Mouse (Mus musculus): ENCODE measurements around the gene Thra.
A peak's percentile ranks its signal among the peaks of the same experiment; 100 is the strongest.
"Not testable (repeated sequence)": the region's sequence is repeated elsewhere in the genome, so short reads cannot be mapped to it uniquely, and the experiment has no call there.

Gene Thra

DNA sequence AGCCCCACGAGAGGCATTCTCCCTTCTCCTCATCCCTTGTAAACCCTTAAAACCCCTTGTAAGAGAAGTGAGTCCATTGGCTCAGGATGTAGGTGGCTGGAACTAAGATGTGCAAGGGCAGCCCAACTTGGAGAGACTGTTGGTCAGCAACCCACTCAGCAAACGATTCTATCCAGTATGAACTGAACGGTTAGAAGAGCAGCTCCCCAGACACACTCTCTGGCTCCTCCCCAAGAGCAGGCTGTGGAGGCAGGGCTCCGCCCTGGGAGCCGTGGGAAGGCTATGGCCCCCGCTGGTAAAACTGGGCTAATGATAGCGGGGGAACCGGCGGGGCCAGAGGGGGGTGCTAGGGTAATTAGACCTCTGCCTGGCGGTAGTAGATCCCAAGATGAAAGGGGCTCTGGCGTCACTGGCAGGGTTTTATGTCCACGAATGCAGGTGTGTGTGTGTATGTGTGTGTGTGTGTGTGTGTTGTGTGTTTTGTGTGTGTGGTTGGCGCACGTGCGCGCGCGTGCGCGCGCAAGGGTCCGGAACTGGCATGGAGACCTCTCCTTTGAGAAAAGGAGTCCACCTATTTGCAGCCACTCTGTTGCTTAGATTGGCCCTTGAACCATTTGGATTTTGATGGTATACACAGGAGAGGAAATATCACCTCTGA, at the start of gene Thra:
TSS of gene Thra (plus strand) at position 246 of the 658 bp plus-strand sequence.
- DNase-seq (ENCODE audit: low spot score in 2 of 2), result no peak

DNA sequence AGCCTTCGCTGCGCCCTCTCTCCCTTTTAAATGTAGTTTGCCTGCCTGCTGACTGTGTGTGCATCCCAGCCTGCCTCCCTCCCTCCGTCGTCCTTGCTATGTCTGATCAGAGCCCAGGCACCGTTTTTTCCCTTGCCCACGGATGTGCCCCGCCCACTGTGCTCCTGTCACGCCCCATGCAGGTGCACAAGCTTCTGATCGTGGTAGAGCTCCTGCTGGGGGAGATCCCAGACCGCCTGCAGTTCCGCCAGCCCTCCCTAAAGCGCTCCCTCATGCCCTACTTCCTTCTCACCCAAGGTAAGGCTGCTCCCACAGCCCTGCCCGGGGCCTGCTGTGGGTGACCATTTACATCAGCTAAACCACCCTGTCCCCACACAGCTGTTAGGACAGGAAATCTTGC, 47.2 kb upstream of the Thra start:
- no peak for DNase-seq (ENCODE audit: low spot score in 2 of 2)

DNA sequence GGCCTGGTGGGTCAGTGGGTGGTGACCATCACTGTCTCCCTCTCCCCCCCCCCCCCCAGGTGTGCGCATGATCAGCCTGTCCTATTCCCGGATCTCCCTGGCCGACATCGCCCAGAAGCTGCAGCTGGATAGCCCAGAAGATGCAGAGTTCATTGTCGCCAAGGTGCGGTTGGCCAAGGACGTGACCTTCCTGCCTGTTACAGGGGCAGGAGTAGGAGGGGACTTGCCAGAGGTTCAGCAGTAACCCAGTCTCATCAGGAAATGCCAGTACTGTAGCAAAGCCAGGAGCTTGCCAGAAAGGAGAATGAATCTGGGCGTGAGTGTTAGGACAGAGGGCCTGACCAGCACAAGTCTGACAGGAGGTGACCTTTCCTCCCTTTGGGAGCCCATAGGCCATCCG, 46.7 kb upstream of the Thra start:
- DNase-seq (ENCODE audit: low spot score in 2 of 2), result no peak

DNA sequence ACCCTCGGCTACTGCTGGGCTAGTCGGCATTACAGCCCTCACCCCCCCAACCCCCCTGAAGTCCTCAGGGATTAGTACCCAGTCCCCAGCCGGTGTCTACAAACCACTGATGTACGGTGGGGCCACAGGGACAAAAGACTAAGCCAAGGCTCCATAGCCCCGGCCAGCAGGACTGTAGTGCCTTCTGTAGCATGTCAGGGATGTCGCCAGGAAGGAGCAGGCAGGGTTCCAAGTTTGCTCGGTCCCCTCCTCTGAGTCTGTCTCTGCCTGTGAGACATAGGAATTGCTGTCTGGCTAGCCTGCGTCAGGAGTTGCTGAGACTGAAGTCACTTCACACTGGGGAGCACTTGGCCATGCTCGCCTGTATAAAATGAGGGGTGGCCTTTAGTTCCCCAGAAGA, 46.1 kb upstream of the Thra start:
- DNase-seq (ENCODE audit: low spot score in 2 of 2), result no peak

DNA sequence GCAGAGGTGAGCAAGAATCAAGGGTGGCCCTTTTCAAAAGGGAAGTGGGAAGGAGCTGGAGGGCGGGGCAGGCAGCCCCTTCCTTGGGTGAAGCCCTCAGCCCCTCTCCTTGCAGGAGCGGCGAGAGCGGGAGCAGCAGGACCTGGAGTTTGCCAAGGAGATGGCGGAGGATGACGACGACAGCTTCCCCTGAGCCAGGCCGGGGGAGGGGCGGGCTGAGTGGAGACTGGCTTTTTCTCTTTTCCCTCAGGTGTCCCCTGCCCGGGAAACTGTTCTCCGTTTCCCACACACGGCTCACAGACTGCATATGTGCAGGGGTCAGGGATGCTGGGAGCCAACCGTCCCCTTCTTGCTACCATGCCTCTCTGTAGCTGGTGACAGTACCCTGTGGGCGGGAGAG, 45.0 kb upstream of the Thra start:
- no peak for DNase-seq (ENCODE audit: low spot score in 2 of 2)

DNA sequence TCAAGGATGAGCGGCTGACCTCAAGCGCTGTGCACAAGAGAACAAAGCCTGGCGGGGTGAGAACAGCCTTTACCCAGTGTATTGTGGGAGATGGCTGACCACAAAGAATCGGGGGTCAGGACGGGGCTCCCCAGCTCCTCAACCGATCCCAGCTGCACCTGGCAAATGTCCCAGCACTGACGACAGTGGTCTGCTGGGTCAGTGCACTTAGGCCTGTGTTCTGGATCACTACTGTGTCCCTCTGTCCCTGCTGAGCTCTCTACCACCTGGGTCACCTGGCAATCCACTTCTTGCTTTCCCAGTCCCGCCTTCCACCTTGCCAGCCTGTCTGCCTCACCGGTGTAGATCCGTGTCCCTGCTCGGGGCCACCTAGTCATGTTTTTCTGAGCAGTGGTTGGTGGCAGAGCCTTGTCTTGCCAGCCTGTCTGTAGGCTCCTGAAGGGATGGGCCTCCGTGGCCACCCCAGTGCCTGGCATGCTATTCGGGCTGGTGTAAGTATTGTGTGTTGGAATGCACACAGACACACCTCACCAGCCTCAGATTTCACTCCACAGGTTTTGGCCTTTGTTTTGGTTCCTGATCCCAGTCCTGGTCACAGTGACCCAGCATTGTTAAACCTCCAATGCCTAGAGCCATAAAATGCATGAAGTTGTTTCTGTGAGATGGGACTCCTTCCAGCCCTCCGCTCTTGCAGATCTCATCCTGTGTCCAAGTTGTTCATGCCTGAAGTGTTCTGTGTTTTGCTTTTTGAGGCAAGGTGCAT, 43.8 kb upstream of the Thra start:
- DNase-seq (ENCODE audit: low spot score in 2 of 2), result no peak

DNA sequence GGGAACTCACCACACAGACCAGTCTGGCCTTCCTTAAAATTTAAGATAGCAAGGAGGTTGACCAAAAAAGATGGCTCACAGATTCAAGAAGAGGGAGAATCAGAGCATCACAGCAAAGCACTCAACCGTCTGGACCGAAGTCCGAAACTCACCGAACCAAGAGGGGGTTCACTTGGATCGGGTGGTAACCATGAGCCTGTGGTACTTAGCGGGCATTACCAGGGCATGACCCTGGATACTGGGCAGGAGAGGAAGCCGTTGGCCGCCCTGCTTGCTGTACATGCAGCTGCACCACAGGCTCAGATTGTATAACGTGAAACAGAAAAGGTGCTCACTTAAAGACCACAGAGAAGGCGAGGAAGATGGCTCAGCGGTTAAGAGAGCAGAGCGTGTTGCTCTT, 43.2 kb upstream of the Thra start:
- no peak for DNase-seq (ENCODE audit: low spot score in 2 of 2)

DNA sequence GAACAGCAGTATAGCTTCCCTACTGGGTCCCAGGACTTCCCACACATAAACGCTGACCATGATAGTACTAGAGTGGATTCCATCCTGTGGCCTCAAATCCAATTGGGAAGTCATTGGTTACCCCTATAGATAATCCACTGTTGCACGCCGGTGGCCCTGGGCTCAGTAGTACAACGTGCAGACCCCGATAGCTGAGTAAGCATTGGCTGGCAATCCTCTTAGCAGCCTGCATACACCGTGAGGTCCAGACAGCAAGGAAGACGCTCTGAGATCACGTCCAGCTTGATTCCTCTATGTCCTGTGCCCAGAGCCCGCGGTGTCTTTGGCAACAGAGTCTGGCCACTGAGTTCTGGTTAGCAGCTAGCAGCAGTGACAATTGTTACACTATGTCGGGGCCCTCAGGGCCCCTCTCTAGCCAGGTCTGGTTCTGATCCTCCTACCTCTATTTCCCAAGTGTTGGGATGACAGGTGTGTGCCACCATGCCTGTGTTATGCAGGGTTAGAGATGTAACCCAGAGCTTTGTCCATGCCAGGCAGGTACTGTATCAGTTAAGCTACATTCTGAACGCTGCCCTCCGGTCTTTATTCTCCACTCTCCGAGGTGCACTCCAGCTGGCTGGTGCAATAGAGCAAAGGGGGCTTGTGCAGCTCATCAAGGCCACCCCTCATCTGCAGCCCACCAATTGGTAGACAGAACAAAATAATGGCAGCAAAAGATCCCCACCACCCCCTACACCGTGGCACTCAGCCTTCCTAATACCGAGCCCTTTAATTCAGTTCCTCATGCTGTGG, 41.4 kb upstream of the Thra start:
- no peak for DNase-seq (ENCODE audit: low spot score in 2 of 2)

DNA sequence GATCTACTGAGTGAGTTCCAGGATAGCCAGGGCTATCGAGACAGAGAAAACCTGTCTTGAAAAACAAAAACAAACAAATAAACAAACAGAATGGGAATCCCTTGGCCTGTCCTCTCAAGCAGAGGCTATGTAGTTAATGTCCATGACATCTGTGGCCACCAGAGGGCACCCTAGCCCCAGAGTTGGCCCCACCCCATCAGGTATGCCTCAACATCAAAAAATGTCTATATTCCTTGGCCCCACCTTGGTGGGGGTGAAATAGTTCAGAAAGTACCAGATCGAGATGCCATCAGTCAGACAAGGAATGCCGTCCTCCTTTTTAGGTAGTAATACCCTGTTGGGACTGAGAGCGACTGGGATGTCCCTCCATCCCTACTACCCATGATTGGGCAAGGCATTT, 40.5 kb upstream of the Thra start:
- peak; percentile 60 to 68 for DNase-seq (ENCODE audit: low spot score in 2 of 2)

DNA sequence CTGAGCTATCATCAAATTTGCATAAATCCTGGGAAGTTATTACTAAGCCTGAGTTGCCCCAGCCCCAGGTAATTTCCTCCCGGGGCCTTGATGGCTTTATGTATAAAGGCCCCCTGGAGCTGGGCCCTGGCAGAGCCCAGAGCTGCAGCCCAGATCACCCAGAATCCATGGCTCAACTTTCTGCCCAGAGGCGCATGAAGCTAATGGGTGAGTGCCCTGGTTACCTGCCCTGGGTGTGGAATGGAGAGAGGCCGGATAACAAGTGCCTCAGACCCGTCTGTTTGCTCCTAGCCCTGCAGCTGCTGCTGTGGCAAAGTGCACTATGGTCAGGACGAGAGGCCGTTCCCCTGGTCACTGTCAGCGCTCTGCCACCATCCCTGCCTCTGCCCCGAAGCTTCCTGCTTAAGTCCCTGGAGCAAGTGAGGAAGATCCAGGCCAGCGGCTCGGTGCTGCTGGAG, 39.2 kb upstream of the Thra start, which contains the start of gene Csf3:
TSS of gene Csf3 (plus strand) at position 51 of the 458 bp plus-strand sequence.
- DNase-seq (ENCODE audit: low spot score in 2 of 2), result no peak

DNA sequence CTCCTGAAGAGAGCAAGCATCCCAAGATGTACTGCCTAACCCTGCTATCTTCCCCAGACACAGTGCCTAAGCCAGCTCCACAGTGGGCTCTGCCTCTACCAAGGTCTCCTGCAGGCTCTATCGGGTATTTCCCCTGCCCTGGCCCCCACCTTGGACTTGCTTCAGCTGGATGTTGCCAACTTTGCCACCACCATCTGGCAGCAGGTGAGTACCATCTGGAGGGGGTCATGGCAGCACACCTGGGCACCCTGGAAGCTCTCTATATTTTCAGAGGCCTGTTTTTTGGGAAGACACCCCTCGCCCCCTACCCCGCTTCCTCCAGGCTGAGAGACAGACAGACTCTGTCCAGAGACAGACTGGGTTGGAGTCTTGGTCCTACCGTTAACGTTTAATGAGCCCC, 38.1 kb upstream of the Thra start:
- DNase-seq (ENCODE audit: low spot score in 2 of 2), result no peak

DNA sequence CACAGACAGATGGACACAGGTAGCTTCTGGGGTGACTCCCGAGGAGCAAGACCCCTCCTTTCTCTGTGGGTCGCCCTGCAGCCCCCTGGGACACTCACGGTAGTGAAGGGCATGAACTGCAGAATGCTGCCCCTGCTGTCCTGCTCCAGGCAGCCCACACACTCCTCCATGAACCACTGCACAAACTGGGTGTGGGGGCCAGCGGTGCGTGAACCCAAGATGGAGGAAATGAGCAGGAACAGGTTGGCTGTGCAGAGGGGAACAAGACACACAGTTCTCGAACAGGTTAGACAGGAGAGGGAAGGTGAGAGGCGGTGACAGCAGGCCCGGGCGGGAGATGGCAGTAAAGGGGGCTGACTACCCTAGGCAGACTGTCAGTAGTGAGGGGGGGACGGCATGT, 35.4 kb upstream of the Thra start:
- DNase-seq (ENCODE audit: low spot score in 2 of 2), result no peak

DNA sequence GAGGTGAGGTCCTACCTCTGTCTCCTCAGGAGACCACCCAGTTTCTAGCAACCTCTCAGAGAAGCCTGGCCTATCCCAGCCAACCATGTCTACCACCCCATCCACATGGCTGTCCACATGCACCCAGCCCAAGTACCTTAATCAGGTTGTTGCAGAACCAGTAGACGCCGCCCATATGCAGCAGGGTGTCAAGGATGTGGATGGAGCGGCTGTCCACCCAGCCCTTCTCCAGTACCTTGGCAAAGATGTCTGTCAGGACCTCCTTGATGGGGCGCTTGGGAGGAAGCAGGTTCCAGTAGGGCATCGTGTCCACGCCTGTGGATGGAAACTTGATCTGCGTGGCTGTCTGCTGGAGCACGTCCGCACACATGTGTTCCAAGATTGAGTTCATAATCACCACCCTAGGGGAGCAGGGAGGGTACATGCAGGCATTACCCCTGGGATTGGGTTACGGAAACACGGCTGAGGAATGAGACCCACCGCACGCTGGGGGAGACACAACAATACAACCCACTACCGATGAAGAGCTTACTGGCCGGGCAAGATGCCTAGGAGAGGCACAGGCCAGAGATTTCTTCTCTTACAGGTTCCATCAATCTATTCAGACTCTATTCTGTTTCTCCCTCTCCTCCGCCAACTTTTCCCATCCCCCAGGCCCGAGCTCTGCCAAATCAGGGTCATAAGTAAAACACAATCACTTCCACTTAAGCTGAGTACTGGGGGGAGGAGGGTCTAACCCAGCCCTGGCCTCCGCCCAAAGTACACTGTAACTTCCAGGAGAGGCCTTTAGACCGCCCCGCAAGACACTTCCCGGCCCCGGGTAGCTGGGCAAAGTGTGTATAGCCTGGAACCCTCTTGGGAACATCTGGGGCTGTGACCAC, 32.8 kb upstream of the Thra start:
- DNase-seq (ENCODE audit: low spot score in 2 of 2), result no peak

DNA sequence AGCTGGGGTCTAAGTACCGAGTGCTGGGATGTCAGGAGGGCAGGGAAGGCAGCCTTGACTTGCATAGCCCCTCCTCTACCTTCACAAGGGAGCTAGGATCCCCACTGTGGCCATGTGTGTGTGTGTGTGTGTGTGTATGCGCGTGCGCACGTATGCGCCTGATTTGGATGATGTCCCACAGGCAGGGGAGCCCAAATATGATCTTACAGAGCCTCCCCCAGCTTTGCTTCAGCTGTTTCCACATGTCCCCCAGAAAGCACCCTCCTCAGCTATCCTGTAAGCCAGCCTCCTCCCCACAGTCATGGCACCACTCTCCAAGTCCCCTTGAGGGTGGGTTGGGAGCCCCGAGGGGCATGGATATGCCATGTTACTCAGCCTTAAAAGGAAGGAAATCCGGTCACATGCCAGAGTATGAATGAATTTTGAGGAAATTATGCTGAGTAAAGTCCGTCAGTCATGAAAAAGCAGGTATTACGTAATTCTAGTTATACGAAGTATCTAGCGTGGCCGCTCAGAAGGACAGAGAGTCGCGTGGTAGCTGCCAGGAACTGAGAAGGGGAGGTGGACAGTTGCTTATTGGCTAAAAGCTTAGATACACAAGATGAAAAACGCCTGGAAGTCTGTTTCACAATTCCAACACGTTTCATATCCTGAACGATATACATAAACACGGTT, 32.0 kb upstream of the Thra start:
- DNase-seq (ENCODE audit: low spot score in 2 of 2), result no peak

DNA sequence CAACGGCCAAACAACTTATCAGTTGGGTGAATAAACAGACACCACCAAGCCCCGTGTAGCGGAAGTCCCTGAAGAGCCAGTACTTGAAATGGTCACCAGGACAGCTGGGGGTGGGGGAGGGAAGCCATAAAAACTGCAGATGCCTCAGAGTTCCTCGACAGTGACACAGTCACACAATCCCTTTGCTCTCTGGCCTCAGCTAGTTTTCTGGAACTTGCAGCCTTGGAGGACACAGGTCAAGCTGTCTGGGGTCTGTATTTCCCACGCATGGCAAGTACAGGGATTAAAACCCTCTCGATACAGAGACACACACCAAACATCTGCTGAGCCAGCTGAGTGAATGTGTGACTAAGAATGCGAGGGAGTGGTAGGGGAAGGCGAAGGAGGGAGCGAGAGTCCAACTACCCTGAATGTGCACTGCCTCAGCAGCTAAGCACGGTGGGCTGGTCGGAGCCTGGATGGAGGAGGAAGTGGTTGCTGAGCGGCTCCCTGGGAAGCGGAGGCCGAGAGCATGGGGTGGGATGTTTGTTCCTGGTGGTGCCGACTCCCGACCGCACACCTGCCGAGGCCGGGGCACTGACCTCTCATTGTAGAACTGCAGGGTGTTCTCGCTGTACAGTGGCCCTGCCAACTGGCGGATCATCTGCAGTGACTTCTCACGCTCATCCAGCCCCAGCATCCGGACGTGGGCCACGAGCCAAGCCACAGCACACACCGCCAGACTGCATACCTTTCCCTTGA, 31.3 kb upstream of the Thra start:
- DNase-seq (ENCODE audit: low spot score in 2 of 2), result no peak

DNA sequence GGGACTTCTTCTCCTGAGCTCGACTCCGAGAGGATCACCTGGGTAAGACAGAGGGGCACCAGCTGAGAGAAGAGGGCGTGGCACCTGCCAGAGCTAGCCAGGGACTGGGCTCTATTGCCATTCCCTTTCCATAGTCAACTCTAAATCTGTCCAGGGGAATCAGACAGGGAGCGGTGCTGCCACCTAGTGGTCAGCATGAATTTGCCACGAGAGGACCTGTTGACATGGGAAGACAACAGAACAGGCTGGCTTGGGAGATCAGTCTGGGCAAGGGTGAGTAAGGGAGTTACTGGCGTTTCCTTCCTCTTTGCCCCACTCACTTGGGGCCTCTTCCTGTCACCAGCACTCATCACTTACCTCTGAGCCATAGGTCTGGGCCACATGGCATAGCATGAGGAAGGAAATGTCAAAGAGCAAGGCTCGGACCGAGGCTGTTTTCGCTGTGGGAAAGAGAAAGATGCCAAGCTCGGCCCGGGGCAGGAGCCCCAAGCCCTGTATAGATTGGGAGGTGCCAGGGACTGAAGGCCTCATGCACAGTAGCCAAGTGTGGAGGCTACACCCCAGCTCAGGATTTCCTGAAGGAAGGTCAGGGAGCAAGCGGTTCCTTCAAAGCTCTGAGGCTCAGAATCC, 29.9 kb upstream of the Thra start:
- DNase-seq (ENCODE audit: low spot score in 2 of 2), result no peak

DNA sequence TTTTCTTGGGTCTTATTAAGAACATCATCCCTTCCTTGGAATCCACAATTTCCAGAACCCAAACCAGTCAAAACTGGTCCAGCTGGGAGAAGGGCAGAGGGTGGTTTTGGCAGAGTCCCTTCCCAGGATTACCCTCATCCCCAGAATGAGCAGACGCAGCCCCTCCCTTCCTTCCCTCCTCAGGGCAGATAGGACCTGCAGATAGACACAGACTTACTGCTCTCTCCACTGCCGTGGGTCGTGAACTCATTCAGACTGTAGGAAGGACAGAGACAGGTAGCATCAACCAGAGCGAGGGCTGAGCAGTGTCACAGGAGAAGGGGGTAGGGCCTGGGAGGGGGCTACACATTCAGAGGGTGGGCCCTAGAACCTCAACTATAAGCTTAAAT, 29.4 kb upstream of the Thra start:
- DNase-seq (ENCODE audit: low spot score in 2 of 2), result no peak

DNA sequence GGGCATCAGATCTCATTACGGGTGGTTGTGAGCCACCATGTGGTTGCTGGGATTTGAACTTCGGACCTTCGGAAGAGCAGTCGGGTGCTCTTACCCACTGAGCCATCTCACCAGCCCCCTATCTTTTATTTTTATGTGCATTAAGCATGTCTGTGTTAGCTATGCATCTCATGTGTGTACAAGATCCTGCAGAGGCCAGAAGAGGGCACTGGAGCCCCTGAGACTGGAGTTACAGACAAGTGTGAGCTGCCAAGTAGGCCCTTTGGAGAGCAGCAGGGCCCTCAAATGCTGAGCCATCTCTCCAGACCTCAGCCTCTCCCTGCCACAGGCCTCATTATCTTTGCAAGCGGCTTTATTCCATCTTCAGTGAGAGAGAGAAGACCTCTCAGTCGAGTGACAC, 28.4 kb upstream of the Thra start:
- not testable (repeated sequence) for DNase-seq (ENCODE audit: low spot score in 2 of 2)

DNA sequence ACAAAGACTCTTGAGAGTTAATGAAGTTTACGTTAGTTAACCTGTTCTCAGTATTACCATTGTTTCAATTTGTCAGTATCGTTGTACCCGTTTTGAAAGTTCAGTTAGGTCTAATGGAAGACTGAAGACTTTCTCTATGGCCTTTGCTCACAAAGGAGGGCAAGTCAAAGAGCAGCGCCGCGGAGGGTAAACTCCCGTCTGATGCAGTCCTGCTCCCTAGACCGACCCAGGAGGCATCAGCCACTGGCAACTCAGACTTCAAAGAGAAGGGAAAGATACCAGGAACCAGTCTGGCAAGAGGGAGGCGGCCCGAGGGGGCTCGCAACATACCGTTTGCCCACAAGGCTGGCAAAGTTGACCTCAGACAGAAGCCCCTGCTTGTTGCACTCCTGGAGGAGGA, 26.7 kb upstream of the Thra start:
- DNase-seq (ENCODE audit: low spot score in 2 of 2), result no peak

DNA sequence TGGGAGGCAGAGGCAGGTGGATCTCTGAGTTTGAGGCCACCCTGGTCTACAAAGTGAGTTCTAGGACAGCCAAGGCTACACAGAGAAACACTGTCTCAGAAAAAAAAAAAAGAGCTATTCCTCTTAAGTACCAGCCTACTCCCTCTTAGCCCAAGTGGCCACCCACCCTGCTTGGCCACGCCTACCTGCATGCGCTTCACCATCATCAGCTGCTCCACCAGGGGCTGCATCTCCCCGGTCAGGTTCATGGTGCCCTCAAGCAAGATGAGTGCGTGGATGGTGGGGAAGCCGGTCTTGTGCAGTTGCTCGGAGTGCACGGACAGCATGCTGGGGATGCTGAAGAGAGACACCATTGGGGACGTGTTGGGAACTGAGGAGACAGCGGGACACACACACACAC, 24.5 kb upstream of the Thra start:
- DNase-seq (ENCODE audit: low spot score in 2 of 2), result no peak
